Mouse (Mus musculus): ENCODE data around the gene C1qtnf9.

- no peak for TF ChIP-seq CTCF (IDR thresholded peaks at IDR 0.05)
- TF ChIP-seq EP300 (IDR thresholded peaks at IDR 0.05) = peak; percentile 92
Measured at GRCm38 (mm10) chr14:60815098-60815497, 47.2 kb downstream of the C1qtnf9 start.

All from lung, postnatal 0 days (tissue).